Mouse (Mus musculus): ENCODE data around the gene Anxa2. TPM values are rescaled to one million over a fixed set of nuclear protein-coding genes. Genes with fewer than 3 reads are reported as not detected.

The Anxa2 gene
- total and polyA plus RNA-seq, 2 experiments from 2014 or later = 69.6 to 108 TPM

- no peak overlapping the region; the same call in 1 of the 2 replicates for H3K9ac ChIP-seq (replicated peaks; ENCODE audit: low read length)
- no peaks in the 10 kb centered on the region for H3K27me3 ChIP-seq (ENCODE audit: insufficient read depth, low read length)
- TF ChIP-seq CTCF (IDR thresholded peaks at IDR 0.05; ENCODE audit: low read depth) = no peak
- 37% methylated on average over 14 of the region's 14 CpGs for WGBS
- H3K36me3 ChIP-seq (ENCODE audit: insufficient read depth, low read length) = no peaks in the 10 kb centered on the region
- no peak overlapping the region for H3K4me3 ChIP-seq (ENCODE audit: low read length)
- ATAC-seq = 0 out of 2 replicates have a peak, but pooled peaks have one; percentile 25
- H3K4me1 ChIP-seq (ENCODE audit: insufficient read depth, low read length) = peaks cover 21% of the 10 kb centered on the region
- H3K9me3 ChIP-seq (ENCODE audit: low read length) = no peaks in the 10 kb centered on the region
- H3K4me2 ChIP-seq (ENCODE audit: low read depth, low read length) = no peak overlapping the region
- peak; percentile 61 for DNase-seq (ENCODE audit: low spot score)
- peak overlapping the region; percentile 27; the same call in 1 of the 2 replicates for H3K27ac ChIP-seq
Measured at GRCm38 (mm10) chr9:69457747-69458625, 4.6 kb downstream of the Anxa2 start.

GRCm38 (mm10) chr9:69458982-69459381 is 5.6 kb downstream of the Anxa2 start:
- Histone ChIP-seq H3K36me3 (ENCODE audit: insufficient read depth, low read length) (no peaks in the 10 kb centered on the region), H3K4me2 (ENCODE audit: low read depth, low read length) (no peak overlapping the region), H3K9ac (replicated peaks; ENCODE audit: low read length) (no peak overlapping the region), H3K4me3 (ENCODE audit: low read length) (no peak overlapping the region), H3K9me3 (ENCODE audit: low read length) (no peaks in the 10 kb centered on the region), H3K27me3 (ENCODE audit: insufficient read depth, low read length) (no peaks in the 10 kb centered on the region), H3K27ac (no peak overlapping the region), H3K4me1 (ENCODE audit: insufficient read depth, low read length) (peaks cover 12% of the 10 kb centered on the region)
- DNase-seq (ENCODE audit: low spot score) = no peak
- 39% methylated on average over 2 of the region's 2 CpGs for WGBS
- no peak for ATAC-seq
- no peak for TF ChIP-seq CTCF (IDR thresholded peaks at IDR 0.05; ENCODE audit: low read depth)

DNA sequence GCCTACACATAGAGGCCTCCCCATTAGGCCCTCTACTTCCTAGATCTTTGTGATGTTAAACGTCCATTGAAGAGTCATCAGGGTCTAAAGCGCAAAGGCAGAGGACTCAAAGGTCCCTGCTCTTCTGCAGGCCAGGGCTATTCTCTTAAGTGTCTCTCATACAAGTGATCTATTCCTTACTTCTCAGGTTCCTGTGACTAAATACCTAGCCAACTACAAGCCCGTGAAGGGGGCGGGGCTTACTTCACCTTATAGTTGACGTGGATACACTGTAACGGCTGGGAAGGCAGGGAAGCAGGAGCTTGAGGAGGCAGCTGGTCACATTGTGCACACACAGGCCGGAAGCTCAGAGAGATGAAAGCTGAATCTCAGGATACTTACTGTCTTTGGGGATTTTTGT is 6.5 kb downstream of the Anxa2 start:
- TF ChIP-seq CTCF (IDR thresholded peaks at IDR 0.05; ENCODE audit: low read depth) = no peak
- DNase-seq (ENCODE audit: low spot score) (no peak), ATAC-seq (no peak)
- Histone ChIP-seq H3K36me3 (ENCODE audit: insufficient read depth, low read length) (no peaks in the 10 kb centered on the region), H3K4me1 (ENCODE audit: insufficient read depth, low read length) (peaks cover 9% of the 10 kb centered on the region; the same call in 1 of the 2 replicates), H3K9me3 (ENCODE audit: low read length) (no peaks in the 10 kb centered on the region), H3K9ac (replicated peaks; ENCODE audit: low read length) (no peak overlapping the region), H3K4me2 (ENCODE audit: low read depth, low read length) (no peak overlapping the region), H3K4me3 (ENCODE audit: low read length) (no peak overlapping the region), H3K27me3 (ENCODE audit: insufficient read depth, low read length) (no peaks in the 10 kb centered on the region), H3K27ac (no peak overlapping the region)
- WGBS = 88% methylated on average over 7 of the region's 7 CpGs

GRCm38 (mm10) chr9:69463046-69463445 is 9.6 kb downstream of the Anxa2 start:
- 77% methylated on average over 2 of the region's 2 CpGs for WGBS
- TF ChIP-seq CTCF (IDR thresholded peaks at IDR 0.05; ENCODE audit: low read depth) = no peak

GRCm38 (mm10) chr9:69464109-69464756 is 10.8 kb downstream of the Anxa2 start:
- ATAC-seq (no peak), DNase-seq (ENCODE audit: low spot score) (peak; percentile 38)
- no peaks in the 10 kb centered on the region for H3K36me3 ChIP-seq (ENCODE audit: insufficient read depth, low read length)
- no peak overlapping the region for H3K27ac ChIP-seq
- no peaks in the 10 kb centered on the region for H3K27me3 ChIP-seq (ENCODE audit: insufficient read depth, low read length)
- WGBS = 77% methylated on average over 6 of the region's 6 CpGs
- H3K9me3 ChIP-seq (ENCODE audit: low read length) = no peaks in the 10 kb centered on the region
- H3K4me2 ChIP-seq (ENCODE audit: low read depth, low read length) = no peak overlapping the region
- peak; percentile 31 for TF ChIP-seq CTCF (IDR thresholded peaks at IDR 0.05; ENCODE audit: low read depth)
- H3K4me1 ChIP-seq (ENCODE audit: insufficient read depth, low read length) = peaks cover 4% of the 10 kb centered on the region; the same call in 1 of the 2 replicates
- H3K9ac ChIP-seq (replicated peaks; ENCODE audit: low read length) = no peak overlapping the region
- no peak overlapping the region for H3K4me3 ChIP-seq (ENCODE audit: low read length)

More at GRCm38 (mm10) chr9:69463046-69463445, 9.6 kb downstream of the Anxa2 start:
- Histone ChIP-seq H3K4me2 (ENCODE audit: low read depth, low read length) (no peak overlapping the region), H3K4me1 (ENCODE audit: insufficient read depth, low read length) (0 out of 2 replicates have a peak, but pooled peaks cover 5% of the 10 kb centered on the region), H3K9me3 (ENCODE audit: low read length) (no peaks in the 10 kb centered on the region), H3K9ac (replicated peaks; ENCODE audit: low read length) (no peak overlapping the region), H3K36me3 (ENCODE audit: insufficient read depth, low read length) (no peaks in the 10 kb centered on the region), H3K27ac (no peak overlapping the region), H3K27me3 (ENCODE audit: insufficient read depth, low read length) (no peaks in the 10 kb centered on the region), H3K4me3 (ENCODE audit: low read length) (no peak overlapping the region)
- DNase-seq (ENCODE audit: low spot score) = no peak
- ATAC-seq = no peak

DNA sequence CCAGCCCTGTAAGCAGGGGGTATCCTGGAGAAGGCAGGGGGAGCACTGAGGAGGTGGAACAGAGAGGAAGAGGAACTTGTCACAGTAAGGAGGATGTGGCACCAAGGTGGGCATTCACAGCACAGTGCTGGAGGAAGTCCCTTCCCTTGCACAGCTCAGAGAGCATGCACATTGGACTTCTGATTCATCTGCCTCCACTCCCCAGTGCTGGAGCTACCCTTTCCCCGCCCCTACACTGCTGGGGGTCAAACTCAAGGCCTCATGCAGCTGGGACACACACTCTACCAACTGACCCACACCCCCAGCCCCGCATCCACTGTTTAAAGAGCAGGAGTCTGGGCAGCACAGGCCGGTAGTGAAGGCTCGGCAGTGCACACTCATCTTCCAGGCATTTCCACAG is 12.7 kb downstream of the Anxa2 start:
- no peaks in the 10 kb centered on the region for H3K9me3 ChIP-seq (ENCODE audit: low read length)
- H3K4me2 ChIP-seq (ENCODE audit: low read depth, low read length) = no peak overlapping the region
- DNase-seq (ENCODE audit: low spot score) = no peak
- 70% methylated on average over 4 of the region's 4 CpGs for WGBS
- H3K27ac ChIP-seq = no peak overlapping the region
- ATAC-seq = no peak
- H3K4me1 ChIP-seq (ENCODE audit: insufficient read depth, low read length) = peaks cover 10% of the 10 kb centered on the region; the same call in 1 of the 2 replicates
- no peaks in the 10 kb centered on the region for H3K27me3 ChIP-seq (ENCODE audit: insufficient read depth, low read length)
- no peak overlapping the region for H3K4me3 ChIP-seq (ENCODE audit: low read length)
- TF ChIP-seq CTCF (IDR thresholded peaks at IDR 0.05; ENCODE audit: low read depth) = no peak
- no peaks in the 10 kb centered on the region for H3K36me3 ChIP-seq (ENCODE audit: insufficient read depth, low read length)
- no peak overlapping the region for H3K9ac ChIP-seq (replicated peaks; ENCODE audit: low read length)

Data from hindbrain, postnatal 0 days (tissue).